ENCODE assay signal across 9 mouse cellular contexts in genomic region chr14:25634328-25634727, GRCm38 (mm10). TPM values are rescaled to one million over a fixed set of nuclear protein-coding genes. Genes with fewer than 3 reads are reported as not detected.
A peak's percentile ranks its signal among the peaks of the same experiment; 100 is the strongest.
DNase-seq lines count a peak whose midpoint lies in the region; ATAC-seq lines count a peak whose summit lies in the region.
"Had no signal": no experiment of that assay in that cellular context is flagged by ENCODE, and none has a peak within 500 bp of the region (broad histone marks: within the 10 kb centered on the region; RNA-seq: fewer than 3 reads in every experiment).

No protein-coding gene starts in this region.

- 0 out of 2 replicates have a peak overlapping the region, but pooled peaks have one; percentile 18 for H3K27ac ChIP-seq in liver, embryonic 13.5 days
- 0 out of 2 replicates have a peak overlapping the region, but pooled peaks have one; percentile 35 for H3K27ac ChIP-seq in stomach, embryonic 15.5 days
- H3K27ac ChIP-seq: lung, embryonic 15.5 days had no signal

- H3K36me3 ChIP-seq in liver, embryonic 13.5 days, result peaks cover 23% of the 10 kb centered on the region
- H3K36me3 ChIP-seq in stomach, embryonic 15.5 days, result peaks cover 16% of the 10 kb centered on the region

- no peak overlapping the region for H3K9ac ChIP-seq in liver, embryonic 13.5 days
- no peak overlapping the region for H3K9ac ChIP-seq in stomach, embryonic 15.5 days
- H3K9ac ChIP-seq: lung, embryonic 15.5 days had no signal

- peak overlapping the region; percentile 3; the same call in 1 of the 2 replicates for H3K4me2 ChIP-seq in liver, embryonic 13.5 days
- no peak overlapping the region for H3K4me2 ChIP-seq in stomach, embryonic 15.5 days
- H3K4me2 ChIP-seq: lung, embryonic 15.5 days had no signal

- WGBS in liver, embryonic 13.5 days (ENCODE audit: insufficient replicate concordance), result 5% methylated on average over 9 of the region's 9 CpGs
- 49% methylated on average over 9 of the region's 9 CpGs for WGBS in stomach, embryonic 15.5 days

- H3K9me3 ChIP-seq in liver, embryonic 13.5 days (replicated peaks), result no peaks in the 10 kb centered on the region
- no peaks in the 10 kb centered on the region for H3K9me3 ChIP-seq in stomach, embryonic 15.5 days
- H3K9me3 ChIP-seq: lung, embryonic 15.5 days had no signal

- peak; percentile 55 for ATAC-seq in liver, embryonic 13.5 days (ENCODE audit: low read depth)
- no peak for ATAC-seq in stomach, embryonic 15.5 days (ENCODE audit: insufficient read depth, low FRiP score, low read depth)

- intact Hi-C loops in gastrocnemius, postnatal 14 days (cut with DNase I; ENCODE audit: low total_unique reads), result no loop called here

- H3K4me1 ChIP-seq in liver, embryonic 13.5 days (replicated peaks), result peaks cover 44% of the 10 kb centered on the region
- peaks cover 20% of the 10 kb centered on the region for H3K4me1 ChIP-seq in stomach, embryonic 15.5 days

- peak; percentile 61 for DNase-seq in cerebellum, adult 11-12 months
- no peak for DNase-seq in cerebellum, postnatal 36 days
- DNase-seq in urinary bladder, postnatal 14 days (ENCODE audit: low spot score), result peak; percentile 22
- DNase-seq in urinary bladder, adult 2 months (ENCODE audit: low spot score), result no peak
- peak; percentile 48 for DNase-seq in liver, embryonic 13.5 days
- DNase-seq in gastrocnemius, postnatal 14 days, result no peak
- no peak for DNase-seq in frontal cortex, postnatal 25 days (ENCODE audit: low spot score in 2 of 2)

- H3K27me3 ChIP-seq in liver, embryonic 13.5 days, result no peaks in the 10 kb centered on the region
- no peaks in the 10 kb centered on the region for H3K27me3 ChIP-seq in stomach, embryonic 15.5 days (replicated peaks)
- H3K27me3 ChIP-seq: lung, embryonic 15.5 days had no signal

- H3K4me3 ChIP-seq in liver, embryonic 13.5 days (replicated peaks), result no peak overlapping the region
- H3K4me3 ChIP-seq in stomach, embryonic 15.5 days (replicated peaks), result no peak overlapping the region
- H3K4me3 ChIP-seq: lung, embryonic 15.5 days had no signal

RNA-seq across cellular contexts. Expression of gene Ppif, which starts 59.6 kb away (rescaled TPM):
- 21.2 and 27.2 TPM in 2 replicates for polyA plus RNA-seq in urinary bladder, adult 2 months (2012; rRNA removed)
- polyA plus RNA-seq in liver, embryonic 13.5 days (2015; fragmentation: Nextera tagmentation; extraction: Ambion mirVana), result 37.8 and 52.3 TPM in 2 replicates
- polyA plus RNA-seq in stomach, embryonic 15.5 days (2015; fragmentation: Nextera tagmentation; extraction: Ambion mirVana), result 47.7 and 48.5 TPM in 2 replicates
- 10 to 100 TPM; 40.9 to 51.4 TPM for total RNA-seq in gastrocnemius, postnatal 14 days (2021)

Comparison
In these comparisons a context has a peak if more than half of its experiments do, and no peak if none do; other contexts are left out.
1. DNase-seq: peak in cerebellum, adult 11-12 months (single experiment), urinary bladder, postnatal 14 days (single experiment) and liver, embryonic 13.5 days (single experiment); none in cerebellum, postnatal 36 days (0 of 2), urinary bladder, adult 2 months (single experiment), gastrocnemius, postnatal 14 days (single experiment) and frontal cortex, postnatal 25 days (0 of 2).